Mouse (Mus musculus) megakaryocyte progenitor cell, adult 5-6 weeks (primary cell): ENCODE results near the gene Nup210. TPM values are rescaled to one million over a fixed set of nuclear protein-coding genes. Genes with fewer than 3 reads are reported as not detected.

Experiments used
- ATAC-seq: replicated peaks from 2 replicates; pipeline ENCODE4 v1.8.0; 2016; ENCODE audit warnings: mild to moderate bottlenecking, moderate TSS enrichment, inconsistent platforms; ENCODE audit not compliant: poor library complexity
- total RNA-seq, 2 experiments: library from RNA; stranded (forward) in 1 of 2; stranded (reverse) in 1 of 2; fragments of 157-497, 149-512 nt in 1 of 2; fragments of 200-1000 nt in 1 of 2; gene quantifications; 2 replicates each; pipeline versions ENCODE4 v1.2.3 to v1.2.4; 2015 to 2017

The Nup210 gene
- total RNA-seq (2015): 157 and 167 TPM in 2 replicates
- 173 and 176 TPM in 2 replicates for total RNA-seq (2017)

DNA sequence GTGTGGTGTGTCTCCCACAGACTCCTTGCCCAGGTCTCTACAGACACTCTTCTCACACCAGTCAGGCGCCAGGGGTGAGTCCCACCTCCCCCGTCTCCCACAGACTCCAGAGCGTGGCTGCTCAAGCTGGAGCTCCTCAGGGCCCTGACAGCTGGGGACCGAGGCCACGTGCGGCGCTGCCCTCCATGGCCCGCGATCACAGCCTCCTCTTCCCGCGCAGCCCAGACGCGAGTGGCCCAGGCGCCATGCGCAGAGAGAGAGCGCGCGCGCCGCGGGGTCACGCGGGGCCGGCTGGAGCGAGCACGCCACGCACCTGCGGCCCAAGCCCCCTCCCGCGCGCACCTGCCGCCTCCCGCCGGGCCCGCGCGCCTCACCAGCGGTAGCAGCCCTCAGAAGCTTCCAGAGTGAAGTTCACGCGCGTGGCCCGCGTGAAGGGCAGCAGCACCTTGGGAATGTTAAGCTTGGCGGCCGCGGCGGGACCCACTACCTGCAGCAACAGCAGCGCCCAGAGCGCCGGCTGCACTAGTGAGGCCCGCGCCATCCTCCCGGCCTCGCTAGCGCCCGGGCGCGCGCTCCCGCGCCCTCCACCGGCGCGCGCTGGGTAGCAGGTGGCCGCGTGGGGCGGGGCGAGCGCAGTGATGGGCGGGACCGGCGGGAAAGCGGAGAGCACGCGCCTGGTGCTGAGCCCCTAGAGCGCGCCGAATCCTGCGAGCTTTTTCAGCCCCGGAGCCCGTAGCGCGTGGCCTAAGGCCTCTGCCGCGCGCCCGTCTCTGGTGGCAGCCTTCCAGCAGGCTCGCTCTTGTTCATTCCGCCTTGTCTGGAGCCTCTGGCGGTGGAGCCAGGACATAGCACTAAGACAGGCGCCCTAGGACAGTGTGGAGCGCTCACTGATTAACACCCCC, at the start of gene Nup210:
Gene Nup210 (minus strand): TSS at position 586 of the 902 bp plus-strand sequence.
- peak; percentile 88 for ATAC-seq

DNA sequence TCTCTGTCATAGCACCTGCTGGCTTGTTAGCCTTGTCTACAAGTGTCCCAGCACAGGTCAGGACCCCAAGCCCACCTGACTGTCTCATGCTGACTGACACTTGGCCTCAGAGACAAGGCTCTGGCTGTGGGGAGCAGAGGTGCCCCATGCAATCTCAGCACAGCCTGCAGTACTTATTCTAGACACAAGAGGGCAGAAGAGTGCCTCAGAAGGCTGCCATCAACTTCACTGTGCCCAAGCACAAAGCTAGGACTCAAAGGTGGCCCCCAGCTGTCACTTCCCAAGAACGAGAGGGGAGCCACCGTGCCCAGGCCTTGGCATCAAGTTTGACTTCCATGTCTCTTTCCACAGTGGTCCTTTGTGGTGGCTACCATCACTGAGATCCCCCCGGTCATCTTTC, 48.6 kb upstream of the Nup210 start:
- ATAC-seq: peak; percentile 70

- no peak for ATAC-seq
These were observed 48.0 kb upstream of the Nup210 start for GRCm38 (mm10) chr6:91164584-91164983.

DNA sequence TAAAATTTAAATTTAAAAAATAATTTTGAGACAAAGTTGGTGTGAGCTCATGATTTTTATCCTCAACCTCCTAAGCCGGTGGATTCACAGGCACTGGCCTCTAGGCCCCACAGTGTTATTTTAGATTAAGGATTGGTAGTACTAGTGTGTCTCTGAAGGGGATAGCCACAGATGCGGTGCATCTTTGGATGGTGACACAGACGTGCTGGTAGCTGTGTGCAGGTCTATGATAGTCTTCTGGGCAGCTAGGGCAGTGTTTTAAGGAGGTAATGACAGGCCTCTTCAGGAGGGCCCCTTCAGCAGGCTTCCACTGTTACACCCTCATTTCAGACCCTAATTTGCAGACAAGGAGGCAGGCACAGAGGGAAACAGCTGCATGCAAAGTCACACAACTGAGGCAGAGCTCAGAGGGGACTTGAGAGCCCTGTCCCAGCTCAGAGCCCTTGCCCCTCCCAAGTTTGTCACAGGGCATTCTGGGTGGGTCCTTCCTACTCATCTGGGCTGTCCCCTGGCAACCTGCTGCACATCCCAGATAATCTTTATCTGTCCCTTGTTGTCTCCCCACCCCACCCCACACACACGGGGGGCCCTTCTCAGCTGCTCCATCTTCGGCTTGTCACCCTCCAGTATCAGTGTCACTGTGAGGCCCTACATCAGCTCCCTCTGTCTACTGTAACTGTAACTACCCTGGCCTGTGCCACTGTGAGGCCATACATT, 46.7 kb upstream of the Nup210 start:
- peak; percentile 85 for ATAC-seq

GRCm38 (mm10) chr6:91162314-91162713, 45.7 kb upstream of the Nup210 start:
- no peak for ATAC-seq

- no peak for ATAC-seq
These were observed 45.0 kb upstream of the Nup210 start for GRCm38 (mm10) chr6:91161506-91162235.

DNA sequence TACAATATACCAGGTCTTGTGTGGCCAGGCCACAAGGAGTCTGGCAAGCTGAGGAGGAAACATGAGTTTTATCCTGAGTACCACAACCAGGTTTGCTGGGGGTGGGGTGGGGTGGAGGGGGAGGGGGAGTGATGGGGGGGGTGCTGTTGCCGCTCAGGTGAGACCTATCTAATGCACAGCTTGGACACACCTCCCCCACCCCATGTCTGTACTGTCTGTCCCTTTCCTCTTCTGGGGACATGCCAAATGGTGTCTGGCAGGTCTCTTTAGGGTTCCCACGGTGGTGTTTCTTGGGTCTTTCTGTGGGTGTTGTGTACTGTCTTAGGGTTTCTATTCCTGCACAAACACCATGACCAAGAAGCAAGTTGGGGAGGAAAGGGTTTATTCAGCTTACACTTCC, 44.3 kb upstream of the Nup210 start:
- no peak for ATAC-seq

GRCm38 (mm10) chr6:91160399-91160798, 43.8 kb upstream of the Nup210 start:
- no peak for ATAC-seq

DNA sequence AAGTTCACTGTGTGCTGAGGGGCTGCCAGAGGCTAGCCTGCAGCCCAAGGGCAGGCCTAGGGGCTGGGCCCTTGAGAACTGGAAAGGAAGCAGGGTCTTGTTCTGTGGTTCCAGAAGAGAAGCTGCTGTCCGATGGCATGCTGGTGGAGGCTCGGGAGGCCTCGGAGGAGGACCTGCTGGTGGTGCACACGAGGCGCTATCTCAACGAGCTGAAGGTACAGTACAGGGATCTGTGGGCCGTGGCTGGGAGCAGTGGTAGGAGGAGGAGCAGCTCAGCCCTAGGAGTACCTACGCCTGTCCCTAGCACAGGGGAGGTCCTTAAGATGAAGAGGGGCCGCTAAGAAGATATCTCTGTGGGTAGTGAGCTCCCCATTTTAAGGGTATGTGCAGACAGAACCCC, 42.4 kb upstream of the Nup210 start:
- ATAC-seq: no peak

DNA sequence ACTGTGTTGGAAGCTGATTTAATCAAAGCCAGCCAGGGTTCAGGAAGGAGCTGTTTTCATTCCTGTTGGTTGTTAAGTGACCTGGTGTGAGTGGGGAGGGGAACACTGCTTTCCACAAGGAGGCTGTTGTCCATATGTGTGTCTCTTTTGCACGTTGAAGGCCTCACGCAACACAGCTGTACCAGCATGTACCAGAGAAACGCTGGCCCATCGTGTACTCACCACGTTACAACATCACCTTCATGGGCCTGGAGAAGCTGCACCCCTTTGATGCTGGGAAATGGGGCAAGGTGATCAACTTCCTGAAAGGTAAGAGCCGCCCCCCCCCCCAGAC, 40.6 kb upstream of the Nup210 start:
- no peak for ATAC-seq

- peak; percentile 93 for ATAC-seq
These were observed 40.1 kb upstream of the Nup210 start, which contains the start of gene Hdac11 for GRCm38 (mm10) chr6:91156554-91157236. Gene Hdac11, plus strand, starts transcription at chr6:91156665.

GRCm38 (mm10) chr6:91156062-91156461, 39.4 kb upstream of the Nup210 start:
- ATAC-seq: no peak

DNA sequence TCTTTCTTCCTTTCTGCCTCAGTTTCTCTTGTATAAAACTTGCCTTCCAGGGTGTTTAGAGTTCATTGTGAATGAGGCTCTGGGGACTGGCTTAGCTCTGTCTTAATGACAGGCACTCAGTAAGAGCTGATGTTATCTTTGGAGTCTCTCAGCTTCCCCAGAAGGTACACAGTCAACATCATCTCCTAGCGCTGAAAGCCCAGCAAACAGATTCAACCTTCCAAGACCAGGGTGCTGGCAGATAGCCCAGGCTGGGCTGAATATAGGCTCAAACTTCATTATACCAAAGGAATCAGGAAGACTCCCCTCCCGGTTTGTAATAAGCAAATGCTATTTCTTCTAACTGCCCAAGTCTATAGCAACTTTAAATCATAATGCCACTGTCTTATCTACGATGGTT, 38.7 kb upstream of the Nup210 start:
- no peak for ATAC-seq

DNA sequence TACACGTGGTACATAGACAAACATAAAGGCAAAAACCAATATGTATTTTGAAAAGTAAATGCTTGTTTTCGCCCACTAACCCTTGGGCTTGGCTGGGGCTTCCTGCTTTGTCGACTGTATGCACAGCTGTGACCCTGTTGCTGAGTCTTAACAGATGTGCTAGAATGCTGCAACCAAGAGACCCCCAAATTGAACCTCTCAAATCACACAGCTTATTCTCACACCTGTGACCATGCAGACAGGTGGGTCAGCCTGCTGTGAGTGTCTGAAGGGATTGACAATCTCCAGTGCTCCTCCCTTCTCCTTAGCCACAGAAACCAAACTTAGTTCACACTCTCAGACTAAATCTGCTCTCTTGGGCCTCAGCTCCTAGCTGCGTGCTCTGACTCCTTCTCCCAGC, 38.1 kb upstream of the Nup210 start:
- ATAC-seq: no peak

DNA sequence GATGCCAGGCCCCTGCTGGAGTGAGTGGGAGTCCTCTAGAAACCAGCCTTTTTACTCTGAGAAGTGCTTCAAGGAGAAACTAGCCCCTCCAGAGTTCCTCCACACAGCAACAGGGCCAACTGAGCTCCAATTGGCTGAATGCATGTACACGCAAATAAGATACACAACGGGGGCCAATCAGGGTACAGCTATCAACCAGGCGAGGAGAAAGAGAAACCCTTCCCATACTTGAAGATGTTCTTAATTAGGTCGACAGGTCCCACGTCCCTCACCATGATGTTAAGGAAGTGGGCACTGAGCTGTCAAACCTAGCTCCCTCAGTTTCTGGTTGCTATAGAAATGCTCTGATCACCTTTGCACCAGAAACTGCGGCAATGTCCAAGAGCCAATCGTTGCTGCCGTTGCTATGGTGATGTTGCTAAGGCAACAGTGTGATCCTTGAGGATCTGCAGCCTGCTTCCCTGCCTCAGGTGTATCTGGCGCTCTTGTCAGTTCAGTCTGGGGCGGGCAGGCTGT, 37.0 kb upstream of the Nup210 start:
- peak; percentile 57 for ATAC-seq

DNA sequence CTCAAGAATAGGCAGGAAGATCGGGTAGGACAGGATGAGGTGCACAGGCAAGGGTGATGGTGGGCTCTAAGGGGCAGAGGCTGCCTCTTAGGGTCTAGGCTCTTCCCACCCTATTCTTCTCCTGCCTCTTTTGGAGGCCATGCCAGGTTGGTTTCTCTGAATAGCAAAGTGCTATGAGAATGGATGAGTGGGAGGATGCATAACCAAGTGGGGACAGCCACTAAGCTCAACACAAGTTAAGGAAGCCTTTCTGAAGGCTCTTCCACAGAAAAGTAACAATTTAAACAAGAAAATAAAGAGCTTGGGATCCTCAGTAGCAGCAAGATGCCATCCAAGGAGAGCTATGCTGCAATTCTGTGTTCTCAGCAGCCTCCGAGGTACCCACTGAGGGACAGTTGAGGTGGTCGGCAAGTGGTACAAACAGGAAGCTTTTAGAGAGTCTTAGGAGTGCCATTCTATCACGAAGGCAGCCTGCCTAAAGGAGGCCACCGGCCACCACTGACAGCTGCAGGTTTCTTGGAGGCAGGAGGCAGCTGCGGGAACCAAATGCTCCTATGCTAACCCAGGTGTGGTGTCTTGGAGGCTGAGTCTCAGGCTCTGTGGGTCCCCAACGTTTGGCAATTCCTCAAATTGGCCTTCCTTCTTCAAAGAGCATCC, 36.4 kb upstream of the Nup210 start:
- ATAC-seq: no peak

DNA sequence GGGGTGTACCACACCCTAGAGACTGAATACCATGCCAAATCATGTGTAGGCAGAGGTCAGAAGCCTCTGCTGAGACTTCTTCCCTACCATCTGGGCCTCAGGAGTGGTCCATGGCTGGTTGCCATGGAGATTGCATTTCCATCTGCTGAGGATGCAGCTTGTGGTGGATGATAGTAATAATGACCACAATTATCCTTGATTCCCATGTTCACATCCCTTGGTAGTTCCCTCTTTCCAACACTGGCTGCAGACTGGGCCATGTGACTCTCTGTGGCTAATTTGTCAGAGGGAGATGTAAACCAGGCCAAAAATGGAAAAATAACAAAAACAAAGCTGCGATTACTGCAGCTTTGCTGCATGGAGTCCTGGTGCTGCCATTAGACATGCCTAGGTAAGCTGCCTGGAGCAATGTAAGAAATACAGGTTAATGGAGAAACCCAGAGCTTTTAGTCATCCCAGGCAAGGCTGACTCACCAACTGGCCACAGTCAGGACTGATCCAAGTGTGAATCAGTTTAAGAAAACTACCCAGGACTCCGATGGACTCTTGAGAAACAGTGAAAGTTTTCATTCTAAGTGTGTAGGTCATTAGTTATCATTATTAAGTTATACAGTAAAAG, 30.6 kb upstream of the Nup210 start:
- no peak for ATAC-seq

- no peak for ATAC-seq
These were observed 30.0 kb upstream of the Nup210 start for GRCm38 (mm10) chr6:91146443-91147151.

GRCm38 (mm10) chr6:91145572-91145971, 28.9 kb upstream of the Nup210 start:
- no peak for ATAC-seq
